Mouse (Mus musculus) spleen, adult 12 weeks (tissue): ENCODE data around the gene Zbtb20.

ENCODE experiments used
- DNase-seq: peaks from one replicate; pipeline ENCODE4 v3.0.0; 2022; ENCODE audit warnings: low spot score

Zbtb20 gene

GRCm38 (mm10) chr16:43363316-43363715 lies 487.6 kb downstream of the Zbtb20 start:
- DNase-seq, result no peak

GRCm38 (mm10) chr16:43363751-43364515 lies 488.3 kb downstream of the Zbtb20 start:
- DNase-seq, result no peak

- no peak for DNase-seq
Observed at GRCm38 (mm10) chr16:43364516-43364910, 488.8 kb downstream of the Zbtb20 start.

- no peak for DNase-seq
Observed at GRCm38 (mm10) chr16:43365277-43365676, 489.6 kb downstream of the Zbtb20 start.

GRCm38 (mm10) chr16:43370496-43371020 lies 494.9 kb downstream of the Zbtb20 start:
- no peak for DNase-seq

GRCm38 (mm10) chr16:43376782-43377181 lies 501.1 kb downstream of the Zbtb20 start:
- no peak for DNase-seq

- DNase-seq, result no peak
Observed at GRCm38 (mm10) chr16:43379351-43380325, 504.0 kb downstream of the Zbtb20 start.

GRCm38 (mm10) chr16:43381183-43381582 lies 505.5 kb downstream of the Zbtb20 start:
- no peak for DNase-seq

- no peak for DNase-seq
Observed at GRCm38 (mm10) chr16:43383149-43383740, 507.6 kb downstream of the Zbtb20 start.

- no peak for DNase-seq
Observed at GRCm38 (mm10) chr16:43384953-43385619, 509.4 kb downstream of the Zbtb20 start.

GRCm38 (mm10) chr16:43385620-43386210 lies 510.0 kb downstream of the Zbtb20 start:
- no peak for DNase-seq

- no peak for DNase-seq
Observed at GRCm38 (mm10) chr16:43386426-43386825, 510.7 kb downstream of the Zbtb20 start.

GRCm38 (mm10) chr16:43388389-43388788 lies 512.7 kb downstream of the Zbtb20 start:
- DNase-seq, result no peak

GRCm38 (mm10) chr16:43390387-43390786 lies 514.7 kb downstream of the Zbtb20 start:
- no peak for DNase-seq

- no peak for DNase-seq
Observed at GRCm38 (mm10) chr16:43393382-43393781, 517.7 kb downstream of the Zbtb20 start.

GRCm38 (mm10) chr16:43394013-43394568 lies 518.4 kb downstream of the Zbtb20 start:
- no peak for DNase-seq

- DNase-seq, result no peak
Observed at GRCm38 (mm10) chr16:43394760-43395159, 519.1 kb downstream of the Zbtb20 start.

- DNase-seq, result no peak
Observed at GRCm38 (mm10) chr16:43396849-43397628, 521.4 kb downstream of the Zbtb20 start.

GRCm38 (mm10) chr16:43397629-43398323 lies 522.1 kb downstream of the Zbtb20 start:
- no peak for DNase-seq
